Mouse (Mus musculus) hindbrain, embryonic 15.5 days (tissue): ENCODE measurements around the gene Ubap2l. TPM values are rescaled to one million over a fixed set of nuclear protein-coding genes. Genes with fewer than 3 reads are reported as not detected.
A peak's percentile ranks its signal among the peaks of the same experiment; 100 is the strongest.

Experiments
- ATAC-seq: fragments of 200-750 bp; cut with Nextera tagmentation; 2 replicates; pipeline ENCODE4 v1.8.0; 2017; ENCODE audit warnings: low read depth, moderate number of reproducible peaks, moderate TSS enrichment; ENCODE audit not compliant: low FRiP score
- H3K27ac ChIP-seq: fragments of 300-500 bp; sonication (generic); replicated peaks from 2 replicates; pipeline ENCODE4 v1.5.1; 2015; ENCODE audit warnings: mild to moderate bottlenecking, inconsistent platforms
- H3K27me3 ChIP-seq: fragments of 300-500 bp; sonication (generic); 2 replicates; pipeline ENCODE4 v1.6.1; 2015; ENCODE audit warnings: control low read depth, inconsistent platforms
- H3K36me3 ChIP-seq: fragments of 300-500 bp; sonication (generic); 2 replicates; pipeline ENCODE4 v1.6.1; 2015; ENCODE audit warnings: control low read depth, inconsistent platforms
- H3K4me1 ChIP-seq: fragments of 300-500 bp; sonication (generic); replicated peaks from 2 replicates; pipeline ENCODE4 v1.6.1; 2015; ENCODE audit warnings: control low read depth, inconsistent platforms
- H3K4me2 ChIP-seq: fragments of 300-500 bp; sonication (generic); 2 replicates; pipeline ENCODE4 v1.6.1; 2015; ENCODE audit warnings: moderate library complexity, mild to moderate bottlenecking, inconsistent platforms
- H3K4me3 ChIP-seq: fragments of 300-500 bp; sonication (generic); 2 replicates; pipeline ENCODE4 v1.5.1; 2015; ENCODE audit warnings: mild to moderate bottlenecking, inconsistent platforms
- H3K9ac ChIP-seq: fragments of 300-500 bp; sonication (generic); 2 replicates; pipeline ENCODE4 v1.6.1; 2015; ENCODE audit warnings: inconsistent platforms
- H3K9me3 ChIP-seq: fragments of 300-500 bp; sonication (generic); 2 replicates; pipeline ENCODE4 v1.6.1; 2016; ENCODE audit warnings: control low read depth, inconsistent platforms
- WGBS: fragments of 180-500 bp; shearing (Covaris S2); methylation state at CpG from one replicate; pipeline ENCODE4 v1.1.7; 2015; 5-methylcytosine and 5-hydroxymethylcytosine counted together
- polyA plus RNA-seq: library from polyadenylated mRNA; unstranded; fragments of >200 nt; fragmentation: Nextera tagmentation; extraction: Ambion mirVana; gene quantifications from 2 replicates; pipeline ENCODE4 v1.2.1, GENCODE M21; 2015

Gene Ubap2l
- polyA plus RNA-seq, 1 experiment from 2014 or later = 121 TPM

DNA sequence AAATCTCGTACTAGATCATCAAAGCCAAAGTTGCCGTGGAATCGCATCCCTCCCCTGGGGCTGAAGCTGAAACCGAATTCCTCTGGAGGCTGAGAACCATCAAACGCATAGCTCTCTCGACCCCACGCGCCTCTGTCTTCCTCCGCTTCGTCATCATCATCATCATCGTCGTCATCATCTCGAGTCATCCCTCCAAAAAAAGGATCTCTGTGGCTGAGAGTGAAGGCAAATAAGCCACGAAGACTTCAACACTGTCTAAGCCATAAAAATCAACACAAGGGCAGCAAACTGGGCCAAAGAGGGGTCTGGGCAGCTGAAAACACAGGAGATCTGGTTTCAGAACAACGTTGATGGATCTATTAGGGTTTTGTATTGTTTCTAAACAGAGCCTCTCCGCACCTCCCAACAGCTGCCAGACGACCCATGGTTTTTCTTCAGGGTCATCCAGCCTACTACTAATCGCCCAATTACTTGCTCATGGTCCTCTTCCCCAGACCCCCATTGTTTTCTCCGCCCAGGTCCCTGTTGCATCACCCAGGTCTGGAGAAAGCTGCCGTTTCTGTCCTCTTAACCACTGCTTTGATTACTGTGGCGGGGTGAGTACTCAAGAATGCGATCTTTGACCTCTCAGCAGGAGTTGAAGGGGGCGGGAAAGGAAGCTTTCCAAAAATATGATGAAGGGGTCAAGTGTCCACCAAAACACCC, 54.5 kb downstream of the Ubap2l start:
- Histone ChIP-seq H3K9me3 (no peaks in the 10 kb centered on the region), H3K9ac (peak overlapping the region; percentile 83), H3K27ac (peak overlapping the region; percentile 90), H3K4me1 (peaks cover 21% of the 10 kb centered on the region), H3K4me3 (peak overlapping the region; percentile 68), H3K4me2 (peak overlapping the region; percentile 80), H3K36me3 (peaks cover 44% of the 10 kb centered on the region), H3K27me3 (no peaks in the 10 kb centered on the region)
- peak; percentile 55; the same call in 1 of the 2 replicates for ATAC-seq
- 16% methylated on average over 23 of the region's 23 CpGs for WGBS

DNA sequence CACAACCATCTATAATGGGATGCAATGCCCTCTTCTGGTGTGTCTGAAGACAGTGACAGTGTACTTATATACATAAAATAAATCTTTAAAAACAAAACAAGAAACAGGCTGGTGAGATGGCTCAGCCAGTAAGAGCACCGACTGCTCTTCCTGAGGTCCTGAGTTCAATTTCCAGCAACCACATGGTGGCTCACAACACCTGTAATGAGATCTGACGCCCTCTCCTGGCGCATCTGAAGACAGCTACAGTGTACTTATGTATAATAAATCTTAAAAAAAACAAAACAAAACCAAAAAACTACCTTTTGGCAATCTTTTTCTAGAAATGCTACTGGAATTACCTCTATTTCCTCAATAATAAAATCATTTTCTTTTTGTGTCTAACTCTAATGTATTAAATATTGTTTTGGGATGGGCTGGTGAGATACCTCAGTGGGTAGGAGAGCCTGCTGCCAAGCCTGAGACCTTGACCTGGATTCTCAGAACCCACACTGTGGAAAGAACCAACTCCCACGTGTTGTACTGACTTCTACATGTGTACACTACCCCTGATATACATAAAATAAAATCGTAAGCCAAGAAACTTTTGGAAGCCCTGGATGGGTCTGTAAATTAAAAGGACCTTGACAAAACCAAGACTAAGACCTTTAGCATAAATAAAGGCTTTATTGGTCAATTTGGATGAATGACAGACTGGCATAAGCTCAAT, 57.5 kb downstream of the Ubap2l start:
- no peak overlapping the region for H3K4me3 ChIP-seq
- no peak overlapping the region for H3K27ac ChIP-seq
- H3K36me3 ChIP-seq = peaks cover 20% of the 10 kb centered on the region
- H3K9ac ChIP-seq = no peak overlapping the region
- H3K4me1 ChIP-seq = peaks cover 21% of the 10 kb centered on the region
- 95% methylated on average over 5 of the region's 5 CpGs for WGBS
- ATAC-seq = no peak
- no peaks in the 10 kb centered on the region for H3K9me3 ChIP-seq
- H3K4me2 ChIP-seq = no peak overlapping the region
- no peaks in the 10 kb centered on the region for H3K27me3 ChIP-seq

DNA sequence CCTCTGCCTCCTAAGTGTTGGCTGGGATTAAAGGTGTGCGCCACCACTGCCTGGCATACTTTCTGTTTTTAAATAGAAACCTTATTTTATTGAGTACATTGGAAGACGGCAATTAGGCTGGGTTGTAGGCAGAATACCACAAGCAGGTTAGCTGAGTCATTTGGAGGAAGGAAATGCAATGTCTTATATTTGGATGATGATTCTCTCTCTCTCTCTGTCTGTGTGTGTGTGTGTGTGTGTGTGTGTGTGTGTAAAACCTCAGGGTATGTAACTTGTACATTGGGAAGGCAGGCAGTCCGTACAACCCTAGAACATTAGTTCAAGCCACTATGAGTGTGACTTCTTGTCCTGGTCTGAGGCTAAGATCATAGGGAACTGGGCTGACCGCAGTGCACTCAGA, 64.6 kb downstream of the Ubap2l start:
- 94% methylated on average over 4 of the region's 4 CpGs for WGBS
- no peak for ATAC-seq
- H3K27ac ChIP-seq = no peak overlapping the region
- H3K9me3 ChIP-seq = no peaks in the 10 kb centered on the region
- no peaks in the 10 kb centered on the region for H3K27me3 ChIP-seq
- no peak overlapping the region for H3K4me2 ChIP-seq
- H3K36me3 ChIP-seq = no peaks in the 10 kb centered on the region
- no peaks in the 10 kb centered on the region for H3K4me1 ChIP-seq
- H3K4me3 ChIP-seq = no peak overlapping the region
- no peak overlapping the region for H3K9ac ChIP-seq

DNA sequence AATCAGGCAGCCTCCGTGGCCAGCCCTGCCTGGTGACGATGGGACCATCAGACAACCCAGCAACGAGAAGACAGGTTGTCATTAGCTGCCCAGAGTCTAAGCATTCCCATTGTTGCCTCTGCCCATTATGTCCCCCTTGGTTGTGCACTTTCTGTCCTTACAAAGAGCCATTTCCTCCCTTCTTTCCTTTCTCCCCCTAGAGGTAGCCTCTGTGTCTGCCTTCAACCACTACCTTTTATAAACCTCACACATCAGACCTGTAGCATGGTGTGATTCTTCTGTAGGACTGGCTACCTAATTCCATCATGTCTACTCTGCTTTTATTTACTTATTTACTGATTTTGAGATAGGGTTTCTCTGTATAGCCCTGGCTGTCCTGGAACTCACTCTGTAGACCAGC, 65.2 kb downstream of the Ubap2l start:
- no peak overlapping the region for H3K4me2 ChIP-seq
- H3K27ac ChIP-seq = no peak overlapping the region
- H3K36me3 ChIP-seq = no peaks in the 10 kb centered on the region
- no peak overlapping the region for H3K4me3 ChIP-seq
- H3K9me3 ChIP-seq = no peaks in the 10 kb centered on the region
- no peaks in the 10 kb centered on the region for H3K4me1 ChIP-seq
- no peaks in the 10 kb centered on the region for H3K27me3 ChIP-seq
- no peak for ATAC-seq
- 41% methylated on average over 3 of the region's 3 CpGs for WGBS
- no peak overlapping the region for H3K9ac ChIP-seq

DNA sequence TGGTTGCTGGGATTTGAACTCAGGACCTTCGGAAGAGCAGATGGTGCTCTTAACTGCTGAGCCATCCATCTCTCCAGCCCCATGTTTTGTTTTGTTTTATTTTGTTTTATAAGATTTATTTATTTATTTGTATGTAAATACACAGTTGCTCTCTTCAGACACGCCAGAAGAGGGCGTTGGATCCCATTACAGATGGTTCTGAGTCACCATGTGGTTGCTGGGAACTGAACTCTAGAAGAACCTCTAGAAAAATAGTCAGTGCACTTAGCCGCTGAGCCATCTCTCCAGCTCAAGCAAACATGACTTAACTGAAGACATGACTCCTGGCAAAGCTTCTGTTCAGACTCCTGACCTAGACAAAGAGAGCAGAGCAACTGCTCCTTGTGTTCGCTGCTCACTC, 70.0 kb downstream of the Ubap2l start:
- H3K4me1 ChIP-seq = no peaks in the 10 kb centered on the region
- H3K9me3 ChIP-seq = no peaks in the 10 kb centered on the region
- no peak overlapping the region for H3K9ac ChIP-seq
- H3K36me3 ChIP-seq = no peaks in the 10 kb centered on the region
- no peak for ATAC-seq
- H3K27me3 ChIP-seq = peaks cover 3% of the 10 kb centered on the region; the same call in 1 of the 2 replicates
- no peak overlapping the region for H3K4me3 ChIP-seq
- no peak overlapping the region for H3K4me2 ChIP-seq
- no peak overlapping the region for H3K27ac ChIP-seq
- WGBS = 77% methylated on average over 5 of the region's 5 CpGs

GRCm38 (mm10) chr3:89976859-89977258, 75.6 kb downstream of the Ubap2l start:
- Histone ChIP-seq H3K9me3 (no peaks in the 10 kb centered on the region), H3K36me3 (no peaks in the 10 kb centered on the region), H3K27me3 (peaks cover 3% of the 10 kb centered on the region; the same call in 1 of the 2 replicates), H3K4me3 (no peak overlapping the region), H3K4me2 (no peak overlapping the region), H3K27ac (no peak overlapping the region), H3K9ac (no peak overlapping the region), H3K4me1 (no peaks in the 10 kb centered on the region)
- ATAC-seq = no peak

DNA sequence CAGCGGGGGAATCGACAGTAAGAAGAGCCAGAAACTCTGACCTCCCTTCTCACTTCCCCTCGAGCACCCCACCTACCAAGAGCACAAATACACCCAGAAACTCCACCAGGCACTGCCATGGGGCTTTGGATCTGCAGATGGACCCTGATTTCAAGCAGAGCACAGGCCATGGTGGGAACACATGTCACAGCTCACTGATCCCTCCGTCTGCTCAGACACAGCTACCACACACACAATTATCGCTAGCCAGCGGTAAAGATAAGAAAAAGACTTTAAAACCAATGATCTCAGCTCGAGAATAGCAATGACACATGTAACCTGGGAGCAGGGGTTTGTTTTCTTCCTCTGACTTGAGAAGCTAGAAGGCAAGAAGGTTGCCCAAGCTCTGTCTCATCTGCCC, 83.9 kb downstream of the Ubap2l start:
- H3K27me3 ChIP-seq = no peaks in the 10 kb centered on the region
- 71% methylated on average over 7 of the region's 7 CpGs for WGBS
- no peak for ATAC-seq
- no peak overlapping the region for H3K9ac ChIP-seq
- H3K27ac ChIP-seq = no peak overlapping the region
- no peak overlapping the region for H3K4me3 ChIP-seq
- no peaks in the 10 kb centered on the region for H3K36me3 ChIP-seq
- H3K9me3 ChIP-seq = no peaks in the 10 kb centered on the region
- H3K4me1 ChIP-seq = peaks cover 14% of the 10 kb centered on the region
- H3K4me2 ChIP-seq = no peak overlapping the region

DNA sequence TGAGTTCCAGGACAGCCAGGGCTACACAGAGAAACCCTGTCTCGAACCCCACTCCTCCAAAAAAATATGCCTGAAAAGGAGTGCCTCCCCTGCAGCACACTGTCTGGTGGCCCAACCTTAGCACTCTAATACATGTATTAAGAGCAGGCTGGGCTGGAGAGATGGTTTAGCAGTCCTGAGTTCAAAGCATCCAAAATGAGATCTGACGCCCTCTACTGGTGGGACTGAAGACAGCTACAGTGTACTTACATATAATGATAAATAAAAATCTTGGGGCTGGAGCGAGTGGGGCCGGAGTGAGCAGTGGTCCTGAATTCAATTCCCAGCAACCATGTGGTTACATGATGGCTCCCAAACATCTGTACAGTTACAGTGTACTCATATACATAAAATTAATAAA, 85.5 kb downstream of the Ubap2l start:
- no peaks in the 10 kb centered on the region for H3K27me3 ChIP-seq
- H3K9ac ChIP-seq = no peak overlapping the region
- 75% methylated on average over 4 of the region's 4 CpGs for WGBS
- peaks cover 21% of the 10 kb centered on the region for H3K4me1 ChIP-seq
- no peaks in the 10 kb centered on the region for H3K9me3 ChIP-seq
- ATAC-seq = no peak
- H3K4me3 ChIP-seq = no peak overlapping the region
- H3K4me2 ChIP-seq = no peak overlapping the region
- H3K36me3 ChIP-seq = no peaks in the 10 kb centered on the region
- no peak overlapping the region for H3K27ac ChIP-seq

DNA sequence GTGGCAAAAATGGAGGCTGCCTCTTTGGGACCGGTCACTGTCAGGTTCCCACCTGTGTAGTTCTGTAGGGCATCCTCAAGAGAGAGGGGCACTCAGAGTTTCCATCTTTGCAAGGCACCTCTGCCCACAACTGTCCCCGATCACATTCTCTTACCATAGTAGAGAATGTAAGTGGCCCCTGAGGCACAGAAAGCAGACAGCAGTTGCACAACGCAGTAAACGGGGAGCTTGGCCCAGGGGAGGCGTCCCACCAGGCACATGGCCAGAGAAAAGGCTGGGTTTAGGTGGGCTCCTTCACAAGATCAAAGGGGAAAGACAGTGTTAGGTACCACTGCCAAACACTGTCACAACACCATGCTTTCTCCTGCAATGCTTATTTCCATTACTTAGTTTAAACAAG, 86.5 kb downstream of the Ubap2l start:
- Histone ChIP-seq H3K4me1 (peaks cover 30% of the 10 kb centered on the region), H3K27ac (no peak overlapping the region), H3K4me3 (no peak overlapping the region), H3K36me3 (no peaks in the 10 kb centered on the region), H3K9me3 (no peaks in the 10 kb centered on the region), H3K27me3 (no peaks in the 10 kb centered on the region), H3K4me2 (no peak overlapping the region), H3K9ac (no peak overlapping the region)
- no peak for ATAC-seq
- WGBS = 87% methylated on average over 5 of the region's 5 CpGs

- Histone ChIP-seq H3K4me1 (peaks cover 34% of the 10 kb centered on the region), H3K9me3 (no peaks in the 10 kb centered on the region), H3K4me3 (no peak overlapping the region), H3K9ac (no peak overlapping the region), H3K27me3 (no peaks in the 10 kb centered on the region), H3K4me2 (no peak overlapping the region), H3K27ac (no peak overlapping the region), H3K36me3 (no peaks in the 10 kb centered on the region)
- whole genome bisulfite sequencing = 97% methylated on average over 8 of the region's 8 CpGs
- no peak for ATAC-seq
These were observed 86.9 kb downstream of the Ubap2l start for GRCm38 (mm10) chr3:89965557-89965956.

- ATAC-seq = no peak
- Histone ChIP-seq H3K4me1 (peaks cover 46% of the 10 kb centered on the region), H3K27ac (peak overlapping the region; percentile 94), H3K9ac (peak overlapping the region; percentile 96), H3K4me2 (peak overlapping the region; percentile 84), H3K4me3 (peak overlapping the region; percentile 98), H3K9me3 (no peaks in the 10 kb centered on the region), H3K36me3 (0 out of 2 replicates have a peak, but pooled peaks cover under 1% of the 10 kb centered on the region), H3K27me3 (no peaks in the 10 kb centered on the region)
- whole genome bisulfite sequencing = 32% methylated on average over 22 of the region's 22 CpGs
These were observed 88.3 kb downstream of the Ubap2l start for GRCm38 (mm10) chr3:89963926-89964739.

DNA sequence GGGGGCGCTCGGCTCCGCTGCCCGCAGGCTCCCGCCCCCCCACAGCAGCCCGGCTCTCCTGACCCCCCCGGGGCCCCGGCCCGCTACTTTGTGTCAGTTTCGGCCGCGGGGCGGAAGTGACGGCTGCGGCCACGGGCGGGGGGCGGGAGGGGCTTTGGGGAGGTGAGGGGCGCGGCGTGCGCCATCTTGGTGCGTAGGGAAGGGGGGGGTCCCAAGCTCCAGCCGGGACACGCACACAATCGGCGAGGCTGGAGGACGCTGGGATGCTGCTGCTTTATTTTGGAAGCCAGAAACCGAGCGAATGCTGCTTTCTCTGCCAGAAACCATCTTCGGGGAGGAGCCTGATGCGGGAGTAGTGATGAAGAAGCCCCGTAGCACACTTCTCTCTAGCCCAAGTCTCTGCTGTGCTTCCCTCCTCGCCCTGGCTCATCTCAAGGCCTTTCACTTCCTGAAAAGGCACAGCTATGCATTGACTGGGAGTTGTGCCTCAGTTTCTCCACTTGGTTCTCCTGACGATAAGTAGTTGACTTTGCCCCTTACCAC, 89.1 kb downstream of the Ubap2l start, which contains the start of gene Atp8b2:
Gene Atp8b2, minus strand, starts transcription at position 288 of the 543 bp plus-strand sequence.
- ATAC-seq = peak; percentile 60
- H3K9ac ChIP-seq = peak within 1 kb of the TSS; percentile 96
- H3K27ac ChIP-seq = peak within 1 kb of the TSS; percentile 94
- peaks cover 5% of the 10 kb centered on the region for H3K36me3 ChIP-seq
- H3K4me2 ChIP-seq = peak within 1 kb of the TSS; percentile 84
- H3K9me3 ChIP-seq = no peaks in the 10 kb centered on the region
- peak within 1 kb of the TSS; percentile 98 for H3K4me3 ChIP-seq
- under 1% methylated on average over 35 of the region's 35 CpGs for WGBS
- H3K4me1 ChIP-seq = peaks cover 55% of the 10 kb centered on the region
- no peaks in the 10 kb centered on the region for H3K27me3 ChIP-seq
